Mouse (Mus musculus) neural tube, postnatal 0 days (tissue): Measurements from ENCODE around the gene Pramef8. TPM values are rescaled to one million over a fixed set of nuclear protein-coding genes. Genes with fewer than 3 reads are reported as not detected.

Source experiments
- polyA plus RNA-seq: library from polyadenylated mRNA; unstranded; fragments of >200 nt; fragmentation: Nextera tagmentation; extraction: Ambion mirVana; gene quantifications from 2 replicates; pipeline ENCODE4 v1.2.1, GENCODE M21; 2015

The Pramef8 gene
- 12.2 and 13.5 TPM in 2 replicates for polyA plus RNA-seq

GRCm38 (mm10) chr4:143412219-143413092 lies at the start of gene Pramef8:
Gene Pramef8 (plus strand): TSS chr4:143412426.

DNA sequence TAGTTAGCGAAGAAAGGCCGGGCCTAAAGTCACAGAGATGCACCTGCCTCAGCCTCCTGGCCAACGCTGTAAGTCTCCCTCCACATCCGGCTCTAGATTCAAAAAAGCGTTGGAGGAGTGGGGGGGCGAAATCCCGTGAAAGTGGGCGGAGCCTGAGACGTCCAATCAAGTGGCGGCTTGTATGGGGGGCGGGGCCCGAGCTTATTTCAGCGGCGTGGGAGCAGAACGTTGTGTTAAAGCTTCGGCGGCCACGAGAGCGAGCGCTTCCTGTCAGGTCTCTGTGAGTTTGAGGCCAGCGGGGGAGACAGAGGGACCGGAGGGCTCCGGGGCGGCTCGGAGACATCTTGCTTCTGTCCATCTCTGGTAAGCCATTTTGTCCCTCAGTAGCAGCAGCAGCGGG lies 18.0 kb upstream of the Pramef8 start, which contains the start of gene Pramel1:
TSS of gene Pramel1 (plus strand) at position 248 of the 400 bp plus-strand sequence.

GRCm38 (mm10) chr4:143450224-143450623 lies 38.0 kb downstream of the Pramef8 start, which contains the start of gene Oog4:
Gene Oog4 (minus strand): TSS chr4:143450324.

Other genes with a start within 250 kb of the Pramef8 start
- 12.0 and 12.1 TPM in 2 replicates for gene Prdm2, start 199.4 kb upstream of the Pramef8 start, polyA plus RNA-seq
- gene Pdpn, start 112.9 kb upstream of the Pramef8 start, polyA plus RNA-seq = 27.6 and 29.9 TPM in 2 replicates
- 0.92 and 1.1 TPM in 2 replicates for gene Lrrc38, start 62.7 kb upstream of the Pramef8 start, polyA plus RNA-seq
- not detected in 2 replicates for gene Pramel1, start 18.0 kb upstream of the Pramef8 start, polyA plus RNA-seq
- gene Oog4, start 37.9 kb downstream of the Pramef8 start, polyA plus RNA-seq = not detected in 2 replicates
- gene Gm13043, start 98.9 kb downstream of the Pramef8 start, polyA plus RNA-seq = not detected in 2 replicates
- gene Gm13040, start 123.5 kb downstream of the Pramef8 start, polyA plus RNA-seq = not detected in 2 replicates
- gene BC080695, start 139.3 kb downstream of the Pramef8 start, polyA plus RNA-seq = not detected in 2 replicates
- gene Gm13057, start 139.3 kb downstream of the Pramef8 start, polyA plus RNA-seq = not detected in 2 replicates
- gene Gm13083, start 202.6 kb downstream of the Pramef8 start, polyA plus RNA-seq = not detected in 2 replicates
- gene Gm13088, start 244.8 kb downstream of the Pramef8 start, polyA plus RNA-seq = not detected in 2 replicates